Mouse (Mus musculus) layer of hippocampus, postnatal 10 days (tissue): ENCODE results near the gene Ptgfrn. TPM values are rescaled to one million over a fixed set of nuclear protein-coding genes. Genes with fewer than 3 reads are reported as not detected.

Source experiments
- DNase-seq, 2 experiments: peaks; one replicate each; pipeline ENCODE4 v3.0.0; 2021; ENCODE audit warnings: low spot score in 2 of 2
- total RNA-seq, 2 experiments: library from RNA; stranded (reverse); gene quantifications; 2 replicates each; pipeline ENCODE4 v1.2.3; 2021

The Ptgfrn gene
- total RNA-seq, 2 experiments from 2014 or later: 30.4 to 30.8 TPM

DNA sequence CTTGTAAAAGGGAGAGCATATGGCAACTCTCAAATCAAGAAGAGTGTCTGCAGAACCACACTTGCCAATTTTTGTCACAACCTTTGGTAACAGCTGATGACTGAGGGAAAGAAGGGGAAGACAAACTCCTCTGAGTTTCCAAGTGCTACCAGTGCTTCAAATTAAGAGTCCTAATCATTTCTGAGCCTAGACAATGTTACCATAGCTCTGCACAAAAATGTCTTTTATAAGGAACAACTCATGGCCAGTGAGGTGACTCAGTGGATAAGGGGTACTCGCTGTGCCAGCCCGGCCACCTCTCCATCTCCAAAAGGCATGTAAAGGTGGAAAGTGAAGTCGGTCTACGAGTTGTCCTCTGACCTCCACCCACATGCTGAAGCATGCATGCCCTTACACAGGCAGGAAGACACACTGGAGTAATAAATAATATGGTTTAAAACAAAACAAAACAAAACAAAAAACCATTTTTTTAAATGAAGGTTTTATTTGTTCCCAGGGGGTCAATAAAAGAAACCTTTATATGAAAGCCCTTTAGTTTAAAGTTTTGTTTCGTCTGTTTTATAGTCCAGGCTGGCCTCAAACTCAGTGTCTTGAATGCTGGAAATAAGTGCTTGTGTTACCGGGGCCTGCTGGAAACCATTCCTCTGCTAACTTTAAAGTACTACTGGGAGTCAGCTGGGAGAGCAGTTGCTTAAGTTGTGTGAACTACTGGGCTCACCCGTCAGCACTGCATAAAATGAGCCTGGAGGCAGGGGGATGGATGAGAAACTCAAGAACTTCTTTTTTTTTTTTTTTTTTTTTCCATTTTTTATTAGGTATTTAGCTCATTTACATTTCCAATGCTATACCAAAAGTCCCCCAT, 23.3 kb downstream of the Ptgfrn start:
- no peak for DNase-seq

DNA sequence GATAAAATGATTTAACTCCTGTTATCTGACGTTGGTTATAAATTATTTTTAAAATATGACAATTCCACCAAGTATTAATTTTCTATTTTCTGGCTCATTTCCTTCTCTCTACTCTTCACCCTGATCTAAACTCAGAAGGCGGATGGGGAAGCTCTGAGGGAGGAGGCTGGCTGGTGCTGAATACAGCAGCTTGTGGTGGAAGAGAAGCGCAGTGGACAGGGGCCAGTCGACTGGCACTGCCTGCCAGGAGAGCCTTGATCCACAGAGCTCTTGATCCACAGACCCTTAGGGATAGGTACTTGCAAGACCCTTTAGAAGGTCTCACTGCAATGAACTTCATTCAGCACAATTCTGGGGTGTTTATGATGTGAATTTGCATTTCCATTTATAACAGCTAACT, 29.2 kb downstream of the Ptgfrn start:
- no peak for DNase-seq

DNA sequence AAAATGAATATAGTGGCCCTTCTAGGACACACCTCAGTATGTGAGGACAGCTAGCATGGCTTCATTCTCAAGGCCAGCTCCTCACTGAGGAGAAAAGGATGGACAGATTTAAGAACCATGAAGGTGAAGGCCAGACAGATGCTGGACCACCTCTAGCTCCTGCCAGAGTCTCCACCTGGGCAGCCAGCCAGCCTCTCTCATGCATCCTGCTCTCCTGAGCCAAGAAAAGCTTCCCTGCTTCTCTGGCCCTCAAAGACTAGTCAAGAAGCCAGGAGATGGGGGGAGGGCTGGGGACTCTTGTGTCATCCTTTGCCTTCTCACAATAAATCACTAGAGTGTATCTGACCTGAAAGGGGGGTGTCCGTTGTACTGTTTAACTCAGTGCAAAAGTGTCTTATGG, 31.7 kb downstream of the Ptgfrn start:
- DNase-seq: peak in 1 of 2 experiments; percentile 45

DNA sequence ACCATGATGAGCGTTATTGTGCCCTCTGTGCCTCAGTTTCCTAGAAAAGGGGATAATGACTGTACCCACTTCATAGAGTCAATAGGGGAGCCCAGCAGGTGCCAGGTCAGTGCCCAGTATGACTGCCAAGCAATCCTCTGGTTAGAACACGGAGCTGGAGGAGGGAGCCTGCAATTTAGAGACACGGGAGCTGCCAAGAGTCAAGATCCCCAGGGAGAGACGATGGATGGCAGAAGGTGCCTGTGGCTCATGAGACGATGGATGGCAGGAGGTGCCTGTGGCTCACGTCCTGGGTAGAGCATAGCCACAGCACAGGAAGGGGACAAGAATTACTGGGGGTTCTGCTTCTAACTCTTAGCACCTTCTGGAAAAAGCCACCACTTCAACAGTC, 32.4 kb downstream of the Ptgfrn start:
- DNase-seq: no peak

DNA sequence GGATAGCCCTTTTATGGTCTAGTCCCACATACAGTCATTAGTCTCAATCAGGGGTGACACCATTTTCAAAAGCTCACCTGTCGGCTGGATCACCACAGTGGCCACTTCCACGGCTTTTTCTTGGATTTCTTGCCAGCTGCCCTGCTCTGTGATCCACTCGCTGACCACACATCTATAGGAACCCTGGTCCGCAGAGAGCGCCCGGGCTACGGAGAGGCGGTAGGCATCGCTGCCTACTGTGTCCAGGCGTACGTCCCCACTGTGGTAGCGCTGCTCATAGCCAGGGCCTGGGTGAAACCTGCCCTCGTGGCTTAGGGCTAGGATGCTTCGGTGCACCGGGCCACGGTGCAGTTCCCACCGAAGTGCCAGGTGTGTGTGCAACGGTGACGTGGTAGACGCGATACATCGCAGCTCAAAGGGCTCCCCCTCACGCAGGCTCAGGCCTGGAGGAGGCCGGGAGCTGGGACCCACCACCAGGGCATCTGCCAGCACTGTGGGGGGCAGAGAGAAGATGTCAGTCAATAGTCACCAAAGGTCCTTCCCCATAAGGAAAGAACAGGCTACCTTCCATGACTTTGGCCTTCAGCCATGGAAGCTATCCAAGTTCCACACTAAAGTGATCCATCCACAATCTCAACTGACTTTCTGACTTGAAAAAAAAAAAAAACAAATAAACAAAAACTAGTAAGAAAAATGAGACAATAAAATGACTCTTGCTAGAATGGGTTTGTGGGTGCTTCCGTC, 32.9 kb downstream of the Ptgfrn start:
- DNase-seq: no peak

DNA sequence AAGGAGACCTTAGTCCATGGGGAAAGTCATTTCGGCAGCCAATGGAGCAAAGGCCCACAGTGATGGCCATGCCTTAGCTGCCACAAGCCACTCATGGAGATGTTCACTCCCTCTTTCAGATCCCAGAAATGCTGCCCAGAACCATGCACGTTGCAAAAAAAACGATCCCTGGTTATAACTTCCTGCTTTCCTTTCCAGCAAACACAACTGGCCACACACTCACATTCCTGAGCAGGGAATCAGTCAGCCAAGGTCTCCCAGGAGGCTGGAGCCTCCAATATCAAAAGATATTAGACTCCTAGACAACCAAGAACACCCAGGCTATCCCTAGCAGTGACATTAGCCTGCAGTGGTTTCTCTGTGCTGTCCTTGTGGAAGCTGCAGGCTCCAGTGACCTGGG, 34.2 kb downstream of the Ptgfrn start:
- no peak for DNase-seq

DNA sequence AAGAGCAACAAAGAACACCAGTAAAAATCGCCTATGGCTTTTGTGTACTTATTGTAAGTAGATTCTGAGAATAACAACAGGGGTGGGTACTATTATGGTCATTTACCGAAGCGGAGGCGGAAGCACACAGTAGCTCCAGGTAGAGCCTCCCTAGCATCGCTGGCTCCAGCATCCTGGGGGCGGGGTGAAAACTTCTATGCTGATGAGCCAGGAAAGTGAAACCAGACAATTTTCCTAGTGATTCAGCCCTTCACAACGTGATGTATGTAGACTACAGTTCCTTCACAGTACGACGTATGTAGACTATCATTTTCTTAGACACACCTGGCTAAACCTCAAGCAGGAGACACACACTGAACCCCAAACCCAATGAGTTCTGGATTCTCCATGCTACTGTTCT, 36.7 kb downstream of the Ptgfrn start:
- no peak for DNase-seq

DNA sequence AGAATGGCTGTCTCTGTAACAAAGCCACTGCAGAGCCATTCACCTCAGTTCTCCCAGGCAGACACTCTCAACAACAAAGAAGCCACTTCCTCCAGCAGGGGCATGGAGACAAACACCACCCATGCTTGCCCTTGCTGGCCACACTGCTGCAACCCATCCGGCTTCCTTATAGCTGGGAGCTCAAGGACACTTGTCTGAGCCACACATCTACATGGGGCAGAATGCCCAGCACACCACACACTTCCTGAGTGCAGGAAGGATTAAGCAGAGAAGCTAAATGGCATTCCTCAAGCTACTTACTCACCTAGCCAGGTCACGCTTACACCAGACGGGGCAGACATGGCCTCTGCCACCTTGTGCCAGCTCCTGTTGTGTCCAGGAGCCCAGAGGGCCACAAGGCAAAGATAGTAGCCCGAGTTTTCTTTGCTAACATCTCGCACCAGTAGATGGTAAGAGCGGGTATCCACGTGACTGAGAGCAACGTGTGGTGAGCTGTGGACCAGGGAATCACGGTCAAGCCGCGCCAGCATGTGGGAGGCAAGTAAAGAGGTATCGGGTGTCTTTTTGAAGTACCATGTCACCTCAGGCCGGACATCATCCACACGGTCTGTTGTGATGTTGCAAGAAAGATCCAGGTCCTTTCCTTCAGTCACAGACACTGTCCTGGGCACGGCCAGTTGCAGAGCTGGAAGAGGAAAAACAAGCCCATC, 37.4 kb downstream of the Ptgfrn start:
- no peak for DNase-seq

DNA sequence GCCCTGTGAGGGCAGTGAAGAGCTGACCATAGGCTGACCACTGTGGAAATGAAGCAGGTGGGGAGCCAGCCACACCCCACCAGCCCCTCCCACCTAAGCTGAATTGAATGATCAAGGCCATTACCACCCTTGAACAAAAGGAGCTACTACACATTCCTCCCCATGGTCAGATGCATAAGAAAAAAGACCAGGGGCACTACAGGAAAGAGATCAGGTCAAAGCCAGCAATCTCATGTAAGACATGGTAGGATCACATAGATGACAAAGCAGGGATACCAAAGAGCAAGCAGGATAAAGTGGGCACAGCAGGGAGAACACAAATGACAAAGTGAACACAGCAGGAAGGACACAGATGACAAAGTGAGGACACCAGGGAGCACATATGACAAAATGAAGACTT, 38.5 kb downstream of the Ptgfrn start:
- DNase-seq: no peak

DNA sequence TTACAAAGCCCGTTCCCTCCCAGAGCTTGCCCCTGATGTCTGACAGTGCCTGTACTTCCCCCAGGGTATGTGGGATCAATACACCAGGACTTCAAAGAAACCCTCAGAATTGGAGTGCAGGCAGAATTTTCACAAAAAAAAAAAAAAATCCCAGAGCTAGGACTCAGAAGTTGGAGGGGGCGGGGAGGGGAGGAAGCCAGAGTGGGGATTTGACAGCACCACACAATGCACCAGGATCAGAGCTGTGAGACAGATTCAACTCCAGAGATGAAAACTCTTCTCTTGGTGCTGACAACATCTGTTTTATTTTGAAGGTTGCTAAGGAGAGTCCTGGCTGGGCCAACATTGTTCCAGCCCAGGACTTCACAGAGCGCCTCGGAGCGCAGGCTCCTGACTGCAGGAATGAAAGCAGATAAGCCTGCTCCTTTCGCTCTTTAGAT, 39.3 kb downstream of the Ptgfrn start:
- no peak for DNase-seq

DNA sequence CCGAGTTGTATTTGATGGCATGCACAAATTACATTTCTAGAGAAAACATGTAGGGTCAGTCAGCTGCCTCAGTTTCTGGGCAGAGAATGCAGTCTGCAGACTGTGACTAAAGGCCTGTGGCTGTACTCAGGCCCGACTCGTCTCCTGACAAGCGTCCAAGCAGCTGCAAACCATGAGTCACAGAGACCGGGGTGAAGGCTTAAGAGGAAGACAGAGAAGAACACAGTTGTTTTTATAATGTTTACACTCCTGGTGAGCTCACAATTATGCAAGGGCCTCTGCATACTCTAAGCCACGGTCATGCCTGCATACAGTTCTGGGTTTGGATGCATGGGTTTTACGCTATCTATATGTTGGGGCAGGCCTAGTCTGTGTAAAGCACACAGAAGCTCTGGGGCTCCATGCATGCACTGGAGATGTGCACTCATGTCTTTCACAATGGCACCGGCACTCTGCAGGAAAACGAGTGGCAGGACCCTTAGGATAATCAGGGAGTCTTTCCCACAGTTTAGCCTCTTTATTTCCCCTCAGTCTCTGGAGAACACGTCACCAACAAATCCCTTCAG, 39.8 kb downstream of the Ptgfrn start:
- DNase-seq: no peak

DNA sequence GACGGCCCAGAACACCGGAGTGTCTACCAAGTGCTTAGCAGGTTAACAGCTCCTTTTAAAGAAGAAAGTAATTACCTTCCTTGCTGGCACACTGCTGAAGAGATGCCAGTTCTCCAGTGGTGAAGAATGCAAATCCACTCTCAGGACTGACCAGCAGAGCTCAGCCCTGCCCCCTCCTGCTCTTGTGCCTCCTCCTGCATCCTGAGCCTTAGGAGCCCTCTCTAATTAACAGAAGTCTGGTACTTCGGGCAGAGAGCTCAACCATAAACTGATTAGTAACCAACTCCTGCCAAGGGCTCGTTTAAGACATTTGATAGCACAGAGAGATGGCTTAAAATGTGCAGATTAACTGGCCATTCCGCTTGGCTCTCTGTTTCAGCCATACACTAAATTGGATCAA, 41.4 kb downstream of the Ptgfrn start:
- no peak for DNase-seq

DNA sequence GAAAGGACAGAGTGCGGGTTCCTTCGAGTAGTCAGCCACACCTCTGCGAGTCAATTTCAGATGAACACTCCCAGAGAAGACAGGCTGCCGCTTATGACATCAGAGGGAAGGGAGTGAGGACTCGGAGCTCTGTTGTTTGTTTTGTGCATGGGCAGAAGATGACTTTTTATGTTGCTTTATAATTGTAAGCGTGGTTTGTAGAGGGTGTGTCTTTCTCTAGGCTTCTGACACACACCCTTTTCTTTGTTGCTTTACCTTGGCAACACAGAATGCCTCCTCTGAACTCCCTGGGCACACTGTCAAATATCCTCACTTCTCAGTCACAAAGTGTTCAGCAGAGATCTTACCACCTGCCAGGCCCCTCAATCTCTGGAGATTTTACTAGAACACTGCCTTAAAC, 43.9 kb downstream of the Ptgfrn start:
- DNase-seq: no peak

DNA sequence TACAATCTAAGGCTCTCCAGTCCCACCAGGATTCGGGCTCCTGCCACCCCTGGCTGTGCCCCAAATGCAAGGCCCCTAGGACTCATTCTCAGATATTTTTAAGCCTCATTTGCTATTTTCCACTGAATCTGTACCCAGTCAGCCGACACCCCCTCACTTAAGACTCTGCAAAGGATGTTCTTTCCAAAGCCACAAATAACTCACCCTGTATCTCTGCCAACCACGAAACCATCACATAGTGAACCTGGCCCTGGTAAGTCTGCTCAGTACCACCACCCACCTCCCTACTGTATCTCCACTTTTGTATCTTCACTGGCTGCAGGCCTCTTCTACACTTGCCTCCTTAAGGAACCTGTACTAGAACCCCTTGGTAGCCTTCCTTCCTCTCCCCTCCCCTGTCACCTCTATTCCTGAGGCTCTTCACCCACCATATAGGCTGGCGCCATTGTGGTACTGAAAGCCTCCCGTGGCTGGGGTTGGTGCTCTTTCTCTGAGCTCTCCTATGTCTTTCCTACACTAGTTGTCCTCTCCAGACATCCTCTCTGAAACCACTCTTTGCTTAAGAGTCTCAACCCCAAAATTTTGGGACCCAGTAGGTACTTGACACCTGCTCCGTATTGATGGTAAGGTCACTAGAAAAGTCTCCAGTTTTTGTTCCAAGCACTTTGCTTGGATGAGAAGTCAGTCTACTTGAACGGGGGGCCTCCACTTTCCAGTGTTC, 48.1 kb downstream of the Ptgfrn start:
- no peak for DNase-seq

DNA sequence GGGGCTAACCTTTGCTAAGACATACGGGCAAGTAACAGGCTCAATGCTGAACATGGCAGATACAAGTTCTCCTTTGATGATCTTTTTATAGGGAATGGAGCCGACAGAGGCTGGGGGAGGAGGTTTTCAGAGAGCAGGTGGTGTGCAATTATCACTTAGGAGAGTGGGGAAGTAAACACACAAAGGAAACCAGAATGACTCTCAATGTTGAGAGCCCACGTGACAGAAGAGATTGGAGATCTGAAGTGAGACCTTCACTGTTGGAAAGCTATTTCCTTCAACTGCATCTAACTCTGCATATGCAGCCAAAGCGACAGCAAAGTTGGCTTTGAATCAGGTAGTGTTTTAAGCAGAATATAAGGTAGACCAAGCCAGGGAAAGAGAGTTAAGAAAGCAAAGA, 50.9 kb downstream of the Ptgfrn start:
- DNase-seq: no peak

DNA sequence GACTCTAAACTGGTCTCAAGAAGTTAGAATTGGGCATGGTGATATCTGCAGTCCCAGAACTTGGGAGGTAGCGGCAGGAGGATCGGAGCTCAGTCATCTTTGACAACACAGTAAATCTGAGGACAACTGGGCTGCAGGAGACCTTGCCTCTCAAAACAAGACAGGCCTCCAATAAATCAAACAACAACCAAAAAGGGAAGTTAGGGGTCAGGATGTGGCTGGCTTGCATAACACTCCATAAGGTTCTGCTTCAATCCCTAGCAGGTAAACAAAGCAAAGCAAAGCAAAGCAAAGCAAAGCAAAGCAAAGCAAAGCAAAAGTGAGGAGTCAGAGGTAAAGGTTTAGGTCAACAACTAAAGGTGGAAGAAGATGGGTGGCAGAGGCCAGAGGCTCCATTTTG, 51.9 kb downstream of the Ptgfrn start:
- DNase-seq: no peak

DNA sequence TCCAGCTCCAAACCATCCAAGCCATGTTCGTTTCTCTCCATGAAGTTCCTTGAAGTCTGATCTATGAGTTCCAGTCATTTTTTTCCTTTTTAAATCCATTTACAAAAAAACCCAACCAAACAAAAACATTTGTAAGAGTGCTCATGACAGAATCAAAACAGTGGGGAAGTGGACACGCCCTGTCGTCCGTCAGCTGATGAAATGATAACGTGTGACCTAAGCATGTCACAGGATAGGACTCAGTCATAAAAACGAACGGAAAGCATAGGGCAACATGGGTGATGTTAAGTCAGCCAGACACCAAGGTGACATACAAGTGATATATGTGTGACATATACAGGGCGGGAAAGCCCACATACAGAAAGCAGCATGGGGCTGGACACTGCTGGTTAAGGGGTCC, 54.9 kb downstream of the Ptgfrn start:
- no peak for DNase-seq

DNA sequence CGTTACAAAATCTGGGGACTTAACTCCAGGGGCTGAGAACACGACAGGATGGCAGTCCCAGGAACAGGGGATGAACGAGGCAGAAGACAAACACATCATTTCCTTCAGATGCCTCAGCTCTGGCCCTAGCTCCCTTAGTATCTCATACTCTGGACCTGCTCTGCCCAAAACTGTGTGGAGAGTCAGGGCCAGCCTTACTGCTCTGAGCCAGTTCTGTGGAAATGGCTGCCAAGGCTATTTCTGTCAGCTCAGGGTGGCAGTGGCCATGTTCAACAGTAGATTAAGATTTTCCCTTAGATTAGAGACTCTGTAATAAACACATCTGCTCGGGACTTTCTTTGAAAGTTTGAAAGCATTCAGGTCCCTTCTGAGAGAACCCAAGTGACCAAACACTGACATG, 58.5 kb downstream of the Ptgfrn start:
- no peak for DNase-seq

DNA sequence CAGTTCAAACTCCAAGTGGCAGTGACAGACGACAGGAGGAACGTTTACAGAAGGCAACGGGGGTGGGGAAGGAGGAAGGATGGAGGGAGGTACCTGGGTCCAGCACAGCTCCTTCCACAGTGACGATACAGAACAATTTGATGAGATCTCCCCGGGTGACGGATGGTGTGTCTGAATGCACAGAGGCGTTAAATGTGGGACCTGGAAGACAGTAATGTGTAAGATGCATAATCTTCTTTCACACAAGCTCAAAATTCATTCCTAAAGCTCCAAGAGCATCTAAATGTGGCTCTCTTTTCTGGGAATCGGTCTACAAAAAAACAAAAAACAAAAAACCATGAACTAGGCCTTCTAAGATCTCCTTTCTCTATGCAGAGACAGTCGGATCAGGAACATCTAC, 60.1 kb downstream of the Ptgfrn start:
- no peak for DNase-seq

DNA sequence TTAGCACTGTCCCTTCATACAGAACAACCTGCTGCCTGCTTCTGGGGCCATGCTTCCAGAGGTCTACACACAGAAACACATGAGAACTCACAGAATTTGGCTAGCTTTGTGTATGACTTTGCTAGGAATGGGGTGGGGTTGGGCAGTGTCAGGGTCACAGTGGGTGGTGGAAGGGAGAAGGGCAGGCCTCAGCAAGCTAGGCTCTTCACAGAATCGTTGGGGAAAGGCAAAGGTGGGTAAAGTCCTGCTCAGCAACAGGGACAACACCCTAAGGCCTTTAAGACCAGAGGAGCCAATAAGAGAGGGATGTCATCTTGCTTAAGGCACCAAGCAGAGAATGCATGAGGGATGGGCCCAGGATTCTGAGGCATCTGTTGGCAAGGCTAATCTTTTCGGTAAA, 61.3 kb downstream of the Ptgfrn start:
- DNase-seq: no peak
